Mouse (Mus musculus): ENCODE results near the gene Wwc1. TPM values are rescaled to one million over a fixed set of nuclear protein-coding genes. Genes with fewer than 3 reads are reported as not detected.
A peak's percentile ranks its signal among the peaks of the same experiment; 100 is the strongest.

Gene Wwc1
- polyA plus RNA-seq, 1 experiment from 2014 or later, result 7.8 TPM

DNA sequence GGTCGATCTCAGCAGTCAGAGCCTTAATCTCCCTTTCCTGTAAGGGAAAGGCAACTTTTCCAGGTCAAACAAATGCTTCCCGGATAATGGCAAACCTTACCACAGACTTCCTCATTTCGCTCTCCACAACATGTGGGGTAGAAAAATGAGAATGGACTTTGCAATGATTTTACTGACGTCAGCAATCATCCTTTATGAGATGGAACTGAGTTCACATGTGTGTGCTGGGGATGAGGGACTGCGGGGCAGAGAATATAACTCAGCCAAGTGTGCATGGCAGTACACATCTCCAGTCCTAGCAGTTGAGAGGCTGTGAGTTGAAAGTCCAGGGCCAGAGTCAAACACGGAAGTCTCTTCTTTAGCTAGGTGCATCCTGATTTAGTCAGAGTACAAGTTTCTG, 147.1 kb downstream of the Wwc1 start:
- H3K4me2 ChIP-seq (ENCODE audit: low read length), result peak overlapping the region; percentile 86
- peak overlapping the region; percentile 96 for H3K4me3 ChIP-seq (ENCODE audit: low read depth, low read length)
- H3K9me3 ChIP-seq (replicated peaks; ENCODE audit: control insufficient read depth, low read length, poor library complexity, severe bottlenecking), result no peaks in the 10 kb centered on the region; the same call in 1 of the 2 replicates
- H3K4me1 ChIP-seq (ENCODE audit: control insufficient read depth, insufficient read depth, low read length), result peaks cover 17% of the 10 kb centered on the region
- no peak for ATAC-seq
- no peak overlapping the region for H3K27ac ChIP-seq (ENCODE audit: low read length)
- H3K36me3 ChIP-seq (ENCODE audit: control insufficient read depth, insufficient read depth, low read length), result peaks cover 13% of the 10 kb centered on the region
- H3K27me3 ChIP-seq (ENCODE audit: control insufficient read depth, insufficient read depth, low read depth, low read length), result no peaks in the 10 kb centered on the region
- 87% methylated on average over 6 of the region's 6 CpGs for WGBS
- peak overlapping the region; percentile 88; the same call in 1 of the 2 replicates for H3K9ac ChIP-seq (ENCODE audit: low read depth, low read length)

DNA sequence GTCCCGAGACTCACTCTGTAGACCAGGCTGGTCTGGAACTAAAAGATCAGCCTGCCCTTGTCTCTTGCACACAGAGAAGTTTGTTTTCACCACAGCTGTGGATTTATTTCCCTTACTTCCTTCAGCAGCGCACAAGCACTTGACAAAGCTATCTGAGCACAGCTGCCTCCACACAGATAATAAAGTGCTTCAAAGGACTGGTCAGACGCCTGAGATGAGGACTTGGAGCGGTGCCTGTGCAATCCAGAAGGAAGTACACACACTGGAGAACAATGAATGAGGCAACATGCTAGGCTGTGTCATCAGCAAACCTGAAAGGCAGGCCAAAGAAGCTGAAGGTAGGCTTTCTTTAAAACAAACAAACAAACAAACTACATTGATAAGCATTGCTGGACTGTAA, 148.2 kb downstream of the Wwc1 start:
- H3K4me1 ChIP-seq (ENCODE audit: control insufficient read depth, insufficient read depth, low read length), result peaks cover 14% of the 10 kb centered on the region
- H3K9ac ChIP-seq (ENCODE audit: low read depth, low read length), result no peak overlapping the region
- H3K36me3 ChIP-seq (ENCODE audit: control insufficient read depth, insufficient read depth, low read length), result peaks cover 17% of the 10 kb centered on the region
- H3K4me3 ChIP-seq (ENCODE audit: low read depth, low read length), result no peak overlapping the region
- 80% methylated on average over 4 of the region's 4 CpGs for WGBS
- H3K9me3 ChIP-seq (replicated peaks; ENCODE audit: control insufficient read depth, low read length, poor library complexity, severe bottlenecking), result no peaks in the 10 kb centered on the region
- no peak for ATAC-seq
- no peak overlapping the region for H3K27ac ChIP-seq (ENCODE audit: low read length)
- no peak overlapping the region for H3K4me2 ChIP-seq (ENCODE audit: low read length)
- H3K27me3 ChIP-seq (ENCODE audit: control insufficient read depth, insufficient read depth, low read depth, low read length), result no peaks in the 10 kb centered on the region

DNA sequence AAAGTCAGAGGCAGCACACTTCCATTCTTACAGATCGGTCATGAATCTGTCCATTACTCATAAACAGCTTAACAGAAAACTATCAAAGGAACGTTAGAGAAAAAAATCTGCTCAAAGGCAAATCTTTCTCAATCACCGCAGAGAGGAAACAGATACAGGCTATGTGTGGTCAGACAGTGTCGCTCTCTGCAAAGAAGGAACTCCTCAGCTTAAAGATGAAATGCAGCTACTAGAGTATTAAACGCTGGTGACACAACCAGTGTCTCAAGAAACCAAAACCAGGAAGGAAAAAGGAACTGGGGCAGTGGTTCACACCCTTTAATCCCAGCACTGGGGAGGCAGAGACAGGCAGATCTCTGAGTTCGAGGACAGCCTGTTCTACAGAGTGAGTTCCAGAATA, 152.6 kb downstream of the Wwc1 start:
- 97% methylated on average over 6 of the region's 6 CpGs for WGBS
- H3K36me3 ChIP-seq (ENCODE audit: control insufficient read depth, insufficient read depth, low read length), result peaks cover 41% of the 10 kb centered on the region
- ATAC-seq, result no peak

DNA sequence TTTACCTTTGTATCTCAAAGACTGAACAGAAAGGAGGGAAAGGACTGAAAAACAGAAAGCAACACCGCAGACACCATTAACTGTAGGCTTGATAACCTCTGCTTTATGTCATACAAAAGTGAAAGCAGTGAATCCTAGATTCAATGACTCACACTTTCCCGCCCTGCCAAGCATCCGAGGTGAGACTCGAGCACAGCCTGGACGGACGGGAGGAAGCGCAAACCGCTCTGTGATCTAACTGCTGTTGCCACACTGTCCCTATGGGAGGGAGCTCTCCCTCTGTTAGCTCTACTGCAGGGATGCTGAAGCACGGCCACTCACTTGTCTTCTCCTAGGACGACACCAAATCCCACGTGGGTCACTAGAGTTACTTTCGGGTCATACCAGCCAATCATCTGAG, 164.0 kb downstream of the Wwc1 start:
- no peak overlapping the region for H3K27ac ChIP-seq (ENCODE audit: low read length)
- ATAC-seq, result no peak
- no peaks in the 10 kb centered on the region for H3K27me3 ChIP-seq (ENCODE audit: control insufficient read depth, insufficient read depth, low read depth, low read length)
- H3K4me3 ChIP-seq (ENCODE audit: low read depth, low read length), result no peak overlapping the region
- 92% methylated on average over 12 of the region's 12 CpGs for WGBS
- H3K9me3 ChIP-seq (replicated peaks; ENCODE audit: control insufficient read depth, low read length, poor library complexity, severe bottlenecking), result no peaks in the 10 kb centered on the region
- peaks cover 33% of the 10 kb centered on the region for H3K36me3 ChIP-seq (ENCODE audit: control insufficient read depth, insufficient read depth, low read length)
- no peak overlapping the region for H3K4me2 ChIP-seq (ENCODE audit: low read length)
- no peak overlapping the region for H3K9ac ChIP-seq (ENCODE audit: low read depth, low read length)
- H3K4me1 ChIP-seq (ENCODE audit: control insufficient read depth, insufficient read depth, low read length), result no peaks in the 10 kb centered on the region

More for the DNA sequence above, 152.6 kb downstream of the Wwc1 start:
- Histone ChIP-seq H3K4me1 (ENCODE audit: control insufficient read depth, insufficient read depth, low read length) (peaks cover 3% of the 10 kb centered on the region), H3K27ac (ENCODE audit: low read length) (no peak overlapping the region), H3K4me3 (ENCODE audit: low read depth, low read length) (no peak overlapping the region), H3K9ac (ENCODE audit: low read depth, low read length) (no peak overlapping the region), H3K27me3 (ENCODE audit: control insufficient read depth, insufficient read depth, low read depth, low read length) (no peaks in the 10 kb centered on the region), H3K9me3 (replicated peaks; ENCODE audit: control insufficient read depth, low read length, poor library complexity, severe bottlenecking) (no peaks in the 10 kb centered on the region), H3K4me2 (ENCODE audit: low read length) (no peak overlapping the region)

DNA sequence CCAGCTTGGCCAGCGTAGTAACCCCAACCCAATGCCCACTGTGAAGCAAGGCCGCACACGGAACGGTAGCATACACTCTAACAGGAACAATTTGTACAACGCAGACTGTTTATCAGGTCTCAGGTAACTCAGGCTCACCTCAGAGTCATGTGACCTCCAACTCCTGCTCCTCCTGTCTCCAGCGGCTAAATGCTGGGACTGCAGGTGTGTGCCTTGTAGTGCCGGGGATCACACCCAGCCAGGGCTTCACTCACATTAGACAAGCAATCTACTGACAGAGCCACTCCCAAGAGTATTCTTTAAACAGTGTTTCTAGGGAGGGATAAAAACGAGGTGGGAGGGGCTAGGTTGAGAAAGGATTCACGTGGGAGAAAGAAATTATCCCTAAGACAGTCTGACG, 168.9 kb downstream of the Wwc1 start:
- ATAC-seq, result no peak
- H3K27me3 ChIP-seq (ENCODE audit: control insufficient read depth, insufficient read depth, low read depth, low read length), result no peaks in the 10 kb centered on the region
- no peak overlapping the region for H3K4me3 ChIP-seq (ENCODE audit: low read depth, low read length)
- H3K4me1 ChIP-seq (ENCODE audit: control insufficient read depth, insufficient read depth, low read length), result no peaks in the 10 kb centered on the region
- H3K9ac ChIP-seq (ENCODE audit: low read depth, low read length), result no peak overlapping the region
- H3K4me2 ChIP-seq (ENCODE audit: low read length), result no peak overlapping the region
- peaks cover 32% of the 10 kb centered on the region for H3K36me3 ChIP-seq (ENCODE audit: control insufficient read depth, insufficient read depth, low read length)
- H3K9me3 ChIP-seq (replicated peaks; ENCODE audit: control insufficient read depth, low read length, poor library complexity, severe bottlenecking), result no peaks in the 10 kb centered on the region
- no peak overlapping the region for H3K27ac ChIP-seq (ENCODE audit: low read length)
- WGBS, result 91% methylated on average over 10 of the region's 10 CpGs

DNA sequence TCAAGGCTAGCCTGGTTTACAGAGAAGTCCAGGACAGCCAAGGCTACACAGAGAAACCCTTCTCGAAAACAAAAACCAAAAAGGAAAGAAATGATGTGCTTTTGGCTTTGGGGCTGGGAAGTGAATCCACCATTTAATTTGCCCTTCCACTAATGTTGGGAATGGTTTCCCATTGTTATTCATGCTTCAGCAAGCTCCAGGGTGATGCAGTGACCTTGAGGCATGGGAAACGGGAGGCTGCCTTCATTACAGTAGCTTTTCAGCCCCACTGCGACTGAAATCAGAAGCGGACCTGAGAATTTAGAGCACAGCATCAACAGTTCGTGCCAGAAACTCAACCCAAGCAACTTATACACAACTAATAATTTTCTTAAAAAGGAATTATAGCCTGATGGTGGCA, 179.0 kb downstream of the Wwc1 start:
- no peak overlapping the region for H3K4me3 ChIP-seq (ENCODE audit: low read depth, low read length)
- H3K27ac ChIP-seq (ENCODE audit: low read length), result no peak overlapping the region
- H3K36me3 ChIP-seq (ENCODE audit: control insufficient read depth, insufficient read depth, low read length), result no peaks in the 10 kb centered on the region
- 78% methylated on average over 5 of the region's 5 CpGs for WGBS
- H3K4me2 ChIP-seq (ENCODE audit: low read length), result no peak overlapping the region
- H3K4me1 ChIP-seq (ENCODE audit: control insufficient read depth, insufficient read depth, low read length), result peaks cover 16% of the 10 kb centered on the region
- H3K27me3 ChIP-seq (ENCODE audit: control insufficient read depth, insufficient read depth, low read depth, low read length), result no peaks in the 10 kb centered on the region
- ATAC-seq, result no peak
- no peaks in the 10 kb centered on the region for H3K9me3 ChIP-seq (replicated peaks; ENCODE audit: control insufficient read depth, low read length, poor library complexity, severe bottlenecking)
- no peak overlapping the region for H3K9ac ChIP-seq (ENCODE audit: low read depth, low read length)

DNA sequence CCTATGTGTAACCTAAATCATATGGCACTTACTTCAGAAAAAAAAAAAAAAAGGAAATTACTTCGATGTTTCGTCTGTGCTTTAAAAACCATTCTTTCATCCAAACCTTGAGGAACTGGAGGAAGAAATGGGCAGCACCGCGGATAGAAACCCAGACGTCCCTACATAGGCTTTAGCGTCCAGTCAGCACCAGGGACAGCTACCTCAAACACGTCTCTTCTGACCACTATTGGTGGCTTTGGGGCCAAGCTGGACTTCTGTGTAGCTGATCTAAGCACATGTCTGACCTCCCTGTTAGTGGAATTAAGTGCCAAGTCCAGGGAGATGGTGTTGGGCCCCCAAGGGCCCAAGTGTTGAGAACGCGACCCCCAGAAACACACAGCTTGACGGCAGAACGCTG, 181.5 kb downstream of the Wwc1 start, which contains the start of gene Fbll1:
Gene Fbll1 (minus strand): TSS at position 11 of the 400 bp plus-strand sequence.
- Histone ChIP-seq H3K4me1 (ENCODE audit: control insufficient read depth, insufficient read depth, low read length) (peaks cover 16% of the 10 kb centered on the region), H3K27ac (ENCODE audit: low read length) (peak within 1 kb of the TSS; percentile 94), H3K9me3 (replicated peaks; ENCODE audit: control insufficient read depth, low read length, poor library complexity, severe bottlenecking) (no peaks in the 10 kb centered on the region), H3K27me3 (ENCODE audit: control insufficient read depth, insufficient read depth, low read depth, low read length) (no peaks in the 10 kb centered on the region), H3K4me3 (ENCODE audit: low read depth, low read length) (peak within 1 kb of the TSS; percentile 82), H3K36me3 (ENCODE audit: control insufficient read depth, insufficient read depth, low read length) (no peaks in the 10 kb centered on the region), H3K9ac (ENCODE audit: low read depth, low read length) (peak within 1 kb of the TSS; percentile 90), H3K4me2 (ENCODE audit: low read length) (peak within 1 kb of the TSS; percentile 86)
- ATAC-seq, result peak; percentile 29; the same call in 1 of the 2 replicates
- WGBS, result 6% methylated on average over 11 of the region's 11 CpGs

DNA sequence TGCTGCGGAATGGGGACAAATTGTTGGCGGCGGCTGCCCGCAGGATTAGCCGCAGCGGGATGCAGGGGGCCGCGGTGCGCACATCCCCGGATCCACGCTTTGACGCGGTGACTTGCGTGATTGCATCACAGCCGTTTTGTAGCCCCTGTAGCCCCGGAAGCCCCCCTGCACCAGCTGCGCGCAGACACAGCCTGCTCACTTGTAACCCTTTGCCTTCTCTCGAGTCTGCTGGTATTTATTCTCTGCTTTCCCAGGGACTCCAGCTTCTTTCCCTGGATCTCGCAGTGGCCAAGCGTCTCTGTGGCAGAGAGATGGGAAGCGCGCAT, 181.9 kb downstream of the Wwc1 start:
- Histone ChIP-seq H3K27me3 (ENCODE audit: control insufficient read depth, insufficient read depth, low read depth, low read length) (no peaks in the 10 kb centered on the region), H3K9ac (ENCODE audit: low read depth, low read length) (peak overlapping the region; percentile 90), H3K4me3 (ENCODE audit: low read depth, low read length) (peak overlapping the region; percentile 82), H3K27ac (ENCODE audit: low read length) (peak overlapping the region; percentile 94), H3K4me2 (ENCODE audit: low read length) (peak overlapping the region; percentile 86), H3K36me3 (ENCODE audit: control insufficient read depth, insufficient read depth, low read length) (no peaks in the 10 kb centered on the region), H3K9me3 (replicated peaks; ENCODE audit: control insufficient read depth, low read length, poor library complexity, severe bottlenecking) (no peaks in the 10 kb centered on the region), H3K4me1 (ENCODE audit: control insufficient read depth, insufficient read depth, low read length) (peaks cover 16% of the 10 kb centered on the region)
- 1% methylated on average over 22 of the region's 23 CpGs for WGBS
- peak; percentile 97 for ATAC-seq

DNA sequence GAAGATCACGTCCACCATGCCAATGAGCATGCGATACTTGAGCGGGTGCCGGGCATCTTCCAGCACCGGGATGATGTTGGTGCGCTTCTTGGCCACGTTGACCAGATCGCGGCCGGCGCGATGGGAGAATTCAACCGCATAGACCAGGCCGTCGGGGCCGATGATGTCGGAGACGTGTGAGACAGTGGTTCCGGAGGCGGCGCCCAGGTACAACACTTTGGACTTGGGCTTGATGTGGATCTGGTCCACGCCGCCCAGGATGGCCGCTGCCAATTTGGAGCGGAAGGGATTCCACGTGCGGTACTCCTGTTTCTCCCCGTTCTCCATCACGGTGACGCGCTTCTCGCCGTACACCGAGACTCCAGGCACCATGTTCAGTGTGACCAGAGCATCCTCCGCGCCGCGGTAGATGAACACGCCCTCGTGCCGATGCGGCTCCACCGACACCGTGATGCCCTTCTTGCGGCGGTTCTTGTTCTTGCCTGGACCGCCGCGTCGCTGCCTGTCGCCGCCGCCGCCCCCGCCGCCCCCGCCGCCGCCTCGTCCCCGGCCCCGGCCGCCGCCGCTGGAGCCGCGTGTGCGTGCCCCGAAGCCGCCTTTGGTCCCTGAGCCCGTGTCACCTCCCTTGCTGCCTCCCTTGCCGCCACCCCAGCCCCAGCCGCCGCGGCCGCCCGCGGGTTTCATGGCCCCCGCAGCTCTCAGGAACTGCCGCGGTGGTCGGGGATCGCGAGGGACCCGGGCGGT, 182.4 kb downstream of the Wwc1 start:
- Histone ChIP-seq H3K9ac (ENCODE audit: low read depth, low read length) (peak overlapping the region; percentile 90), H3K36me3 (ENCODE audit: control insufficient read depth, insufficient read depth, low read length) (no peaks in the 10 kb centered on the region), H3K27ac (ENCODE audit: low read length) (peak overlapping the region; percentile 94), H3K4me2 (ENCODE audit: low read length) (peak overlapping the region; percentile 86), H3K9me3 (replicated peaks; ENCODE audit: control insufficient read depth, low read length, poor library complexity, severe bottlenecking) (no peaks in the 10 kb centered on the region), H3K4me1 (ENCODE audit: control insufficient read depth, insufficient read depth, low read length) (peaks cover 16% of the 10 kb centered on the region), H3K4me3 (ENCODE audit: low read depth, low read length) (peak overlapping the region; percentile 82), H3K27me3 (ENCODE audit: control insufficient read depth, insufficient read depth, low read depth, low read length) (no peaks in the 10 kb centered on the region)
- WGBS, result 2% methylated on average over 63 of the region's 86 CpGs
- ATAC-seq, result peak; percentile 81

All from midbrain, embryonic 16.5 days (tissue).